Mouse (Mus musculus) cerebellum, adult (tissue): Measurements from ENCODE around the gene Nol10.
"Not testable (repeated sequence)": the region's sequence is repeated elsewhere in the genome, so short reads cannot be mapped to it uniquely, and the experiment has no call there.

Source experiments
- ATAC-seq: cut with Nextera tagmentation; 2 replicates; pipeline ENCODE4 v1.9.2; 2017; ENCODE audit warnings: mild to moderate bottlenecking, moderate library complexity, mixed read lengths; ENCODE audit not compliant: insufficient number of reproducible peaks, low FRiP score, low TSS enrichment

Nol10 gene

DNA sequence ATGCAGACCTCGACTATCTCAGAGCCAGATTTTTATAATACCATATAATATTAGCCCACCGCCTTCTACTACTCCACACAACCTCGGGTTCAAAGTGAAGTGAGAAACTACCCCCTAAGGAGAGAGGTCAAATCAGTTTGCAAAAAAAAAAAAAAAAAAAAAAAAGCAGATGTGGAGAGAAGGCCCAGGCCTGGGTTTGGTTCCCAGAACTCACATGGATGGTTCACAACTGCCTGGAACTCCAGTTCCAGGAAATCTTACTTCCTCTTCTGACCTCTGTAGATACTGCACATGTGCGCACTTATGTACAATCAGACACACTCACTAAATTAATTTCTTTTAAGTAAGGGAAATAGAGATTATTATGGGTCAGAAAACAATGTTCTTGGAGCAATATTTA is 102.2 kb downstream of the Nol10 start:
- ATAC-seq: no peak

GRCm38 (mm10) chr12:17450908-17451307 is 102.7 kb downstream of the Nol10 start:
- ATAC-seq: no peak

GRCm38 (mm10) chr12:17452273-17452672 is 104.0 kb downstream of the Nol10 start:
- ATAC-seq: no peak

DNA sequence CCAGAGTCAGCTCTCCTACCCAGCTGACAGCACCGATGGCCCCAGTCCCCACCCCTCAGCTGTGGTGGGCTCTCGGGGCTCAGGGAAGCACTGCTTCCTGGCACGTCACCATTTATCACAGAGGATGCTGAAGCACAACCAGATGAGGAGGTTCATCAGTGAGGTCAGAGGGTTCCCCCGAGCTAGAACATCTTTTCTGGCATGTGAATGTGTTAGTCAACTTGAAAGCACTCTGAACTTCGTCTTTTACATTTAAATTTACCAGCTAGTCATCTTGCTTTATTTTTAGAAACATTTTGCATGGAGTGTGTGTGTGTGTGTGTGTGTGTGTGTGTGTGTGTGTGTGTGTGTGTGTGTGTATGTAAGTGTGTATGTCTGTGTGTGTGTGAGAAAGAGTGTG is 105.7 kb downstream of the Nol10 start:
- no peak for ATAC-seq

GRCm38 (mm10) chr12:17455096-17455495 is 106.8 kb downstream of the Nol10 start:
- no peak for ATAC-seq

DNA sequence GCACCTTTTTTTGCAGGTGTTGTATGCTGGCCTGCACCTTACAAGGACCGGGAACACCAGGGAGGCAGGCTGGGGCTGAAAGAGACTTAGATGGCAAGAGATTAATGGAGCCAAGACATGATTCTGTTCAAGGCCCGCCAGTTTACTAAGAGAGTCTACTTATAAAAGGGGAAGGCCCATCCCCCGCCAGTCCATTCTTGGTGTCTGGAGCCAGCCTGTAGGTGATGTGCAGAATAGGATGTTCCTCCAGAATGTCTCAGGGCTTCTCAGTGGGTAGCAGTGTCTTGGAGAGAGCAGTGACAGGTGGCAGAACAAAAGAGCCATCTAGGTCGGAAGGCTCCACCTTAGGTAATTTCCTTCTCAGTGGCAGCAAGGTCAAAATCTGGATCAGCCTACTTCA is 111.0 kb downstream of the Nol10 start:
- ATAC-seq: not testable (repeated sequence)

GRCm38 (mm10) chr12:17463706-17464105 is 115.4 kb downstream of the Nol10 start:
- no peak for ATAC-seq

DNA sequence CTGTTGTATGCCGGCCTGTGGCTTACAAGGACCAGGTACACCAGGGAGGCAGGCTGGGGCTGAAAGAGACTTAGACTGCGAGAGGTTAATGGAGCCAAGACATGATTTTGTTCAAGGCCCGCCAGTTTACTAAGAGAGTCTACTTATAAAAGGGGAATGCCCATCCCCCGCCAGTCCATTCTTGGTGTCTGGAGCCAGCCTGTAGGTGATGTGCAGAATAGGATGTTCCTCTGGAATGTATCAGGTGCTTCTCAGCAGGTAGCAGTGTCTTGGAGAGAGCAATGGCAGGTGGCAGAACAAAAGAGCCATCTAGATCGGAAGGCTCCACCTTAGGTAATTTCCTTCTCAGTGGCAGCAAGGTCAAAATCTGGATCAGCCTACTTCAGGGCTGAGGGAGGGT is 116.3 kb downstream of the Nol10 start:
- not testable (repeated sequence) for ATAC-seq

DNA sequence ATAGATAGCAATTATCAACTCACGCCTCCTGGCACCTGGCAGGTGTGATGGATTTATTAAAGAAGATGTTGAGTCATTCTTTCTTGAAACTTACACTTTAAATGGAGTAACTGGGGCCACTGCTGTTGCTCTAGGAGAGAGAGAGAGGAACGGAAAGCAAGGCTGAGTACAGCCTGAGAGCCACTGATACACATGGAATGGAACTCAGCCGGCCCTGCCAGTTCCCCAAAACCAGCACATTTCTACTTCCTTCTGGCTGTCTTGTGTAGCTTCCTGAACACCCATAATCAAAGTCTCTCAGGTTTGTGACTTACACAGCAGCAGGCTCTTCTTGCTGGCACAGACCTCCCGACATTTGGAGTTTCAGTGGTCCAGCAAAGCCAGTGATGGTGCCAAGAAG is 118.5 kb downstream of the Nol10 start:
- no peak for ATAC-seq

DNA sequence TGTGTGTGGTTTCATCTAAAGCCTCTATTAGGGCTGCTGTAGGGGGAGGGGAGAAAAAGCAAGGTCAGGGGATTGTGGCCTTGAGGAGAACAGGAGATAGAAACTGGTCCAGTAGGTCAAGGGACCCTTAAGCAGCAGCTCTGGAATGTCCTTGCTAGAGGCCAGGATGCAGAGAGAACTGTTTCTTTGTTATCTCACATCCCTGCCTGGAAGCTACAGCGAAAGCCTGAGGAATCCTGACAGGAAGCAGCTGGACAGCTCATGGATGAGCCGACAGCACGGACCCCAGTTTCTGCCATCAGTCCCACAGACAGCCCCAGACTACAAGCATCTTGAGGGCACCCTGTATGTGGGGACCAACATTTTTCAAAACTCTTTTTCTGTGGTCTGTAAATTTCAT is 120.1 kb downstream of the Nol10 start:
- ATAC-seq: no peak

- ATAC-seq: no peak
Measured at GRCm38 (mm10) chr12:17469869-17470268, 121.6 kb downstream of the Nol10 start.

DNA sequence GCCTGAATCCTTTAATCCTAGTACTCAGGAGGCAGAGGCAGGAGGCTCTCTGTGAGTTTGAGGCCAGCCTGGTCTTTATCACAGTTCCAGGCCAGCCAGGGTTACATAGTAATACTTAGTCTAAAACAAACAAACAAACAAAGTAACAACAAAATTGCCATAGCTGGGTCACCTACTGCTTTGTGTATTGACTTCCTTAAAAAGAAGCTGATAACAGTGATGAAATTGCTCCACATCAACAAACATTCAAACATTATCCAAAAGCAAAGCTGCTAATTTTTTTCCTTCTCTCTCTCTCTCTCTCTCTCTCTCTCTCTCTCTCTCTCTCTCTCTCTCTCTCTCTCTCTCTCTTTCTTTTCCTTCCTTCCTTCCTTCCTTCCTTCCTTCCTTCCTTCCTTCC is 122.3 kb downstream of the Nol10 start:
- not testable (repeated sequence) for ATAC-seq

GRCm38 (mm10) chr12:17471405-17471804 is 123.1 kb downstream of the Nol10 start:
- ATAC-seq: no peak

DNA sequence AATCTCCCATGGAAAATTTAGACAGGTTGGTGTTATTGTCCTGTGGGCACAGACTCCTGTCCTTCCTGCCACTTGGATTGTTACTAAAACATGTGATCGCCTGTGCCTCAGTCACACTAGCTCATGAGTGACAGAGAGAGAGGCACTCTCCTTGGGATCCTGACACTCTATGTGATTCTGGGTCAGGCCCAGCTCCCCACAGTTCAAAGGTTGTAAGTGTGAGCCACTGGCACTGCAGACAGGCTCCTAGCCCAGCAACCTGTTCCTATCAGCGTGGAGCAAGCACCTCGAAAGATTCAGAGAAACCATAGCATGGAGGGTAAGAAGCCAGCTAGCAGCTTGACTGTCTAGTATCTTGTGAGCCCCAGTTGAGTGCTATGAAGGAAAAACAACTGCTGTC is 124.9 kb downstream of the Nol10 start:
- ATAC-seq: no peak

DNA sequence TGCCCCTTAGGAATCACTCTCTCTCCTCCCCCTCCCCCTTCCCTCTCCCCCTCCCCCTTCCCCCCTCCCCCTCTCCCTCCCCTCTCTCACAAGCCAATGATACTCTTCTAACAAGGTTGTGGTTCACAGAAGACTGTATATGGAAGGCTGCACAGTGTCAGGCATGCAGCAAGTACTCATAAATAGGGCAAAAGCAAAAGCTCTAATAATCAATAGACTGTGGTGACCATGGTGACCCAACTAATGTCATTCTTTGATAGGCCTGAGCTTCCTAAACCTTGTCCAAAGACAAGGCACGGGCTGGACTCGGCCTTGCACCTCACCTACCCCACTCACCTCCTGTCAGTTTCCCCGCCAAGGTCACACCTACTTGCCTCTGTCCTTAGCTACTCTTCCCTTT is 125.6 kb downstream of the Nol10 start:
- no peak for ATAC-seq

- no peak for ATAC-seq
Measured at GRCm38 (mm10) chr12:17474681-17475080, 126.4 kb downstream of the Nol10 start.

GRCm38 (mm10) chr12:17475146-17475545 is 126.9 kb downstream of the Nol10 start:
- no peak for ATAC-seq

DNA sequence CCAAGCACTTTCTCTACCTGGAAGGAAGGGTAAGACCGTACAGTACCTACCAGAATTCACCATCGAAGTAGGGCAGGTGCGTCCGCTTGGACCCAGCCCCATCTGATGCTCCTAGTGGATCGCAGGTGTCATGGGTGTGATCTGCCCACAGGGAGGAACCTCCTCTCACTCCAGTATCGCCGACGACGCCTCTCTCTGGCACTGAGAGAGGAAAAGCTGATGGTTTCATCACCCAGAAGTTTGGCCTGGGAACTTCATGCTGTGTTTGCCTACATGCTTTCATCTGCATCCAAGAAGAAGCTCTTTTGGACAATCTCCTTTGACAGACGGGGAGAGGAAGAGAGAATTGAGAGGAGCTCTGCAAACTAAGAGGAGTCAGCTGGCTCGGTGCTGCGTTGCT is 129.9 kb downstream of the Nol10 start:
- no peak for ATAC-seq

DNA sequence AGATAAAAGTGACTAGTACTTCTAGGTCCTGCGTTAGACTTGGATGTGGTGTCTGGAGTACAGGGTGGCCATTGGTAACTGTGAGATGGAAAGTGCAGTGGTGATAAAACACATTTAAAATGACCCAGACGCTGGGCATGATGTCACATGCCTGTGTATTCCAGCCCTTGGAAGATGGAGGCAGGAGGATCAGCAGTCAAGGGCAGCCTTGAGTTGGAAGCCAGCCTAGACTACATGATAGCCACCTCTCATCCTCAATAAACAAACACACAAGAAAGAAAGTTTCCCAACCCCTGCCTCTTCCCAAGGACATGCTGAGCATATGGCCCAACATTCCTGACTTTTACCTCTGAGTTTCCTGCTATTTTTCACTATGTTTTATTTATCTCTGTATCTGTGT is 130.6 kb downstream of the Nol10 start:
- ATAC-seq: no peak
